Mouse (Mus musculus): ENCODE results near the gene Lgalsl. TPM values are rescaled to one million over a fixed set of nuclear protein-coding genes. Genes with fewer than 3 reads are reported as not detected.

Lgalsl gene
- total RNA-seq, 2 experiments from 2014 or later, result 75.8 to 76.3 TPM

DNA sequence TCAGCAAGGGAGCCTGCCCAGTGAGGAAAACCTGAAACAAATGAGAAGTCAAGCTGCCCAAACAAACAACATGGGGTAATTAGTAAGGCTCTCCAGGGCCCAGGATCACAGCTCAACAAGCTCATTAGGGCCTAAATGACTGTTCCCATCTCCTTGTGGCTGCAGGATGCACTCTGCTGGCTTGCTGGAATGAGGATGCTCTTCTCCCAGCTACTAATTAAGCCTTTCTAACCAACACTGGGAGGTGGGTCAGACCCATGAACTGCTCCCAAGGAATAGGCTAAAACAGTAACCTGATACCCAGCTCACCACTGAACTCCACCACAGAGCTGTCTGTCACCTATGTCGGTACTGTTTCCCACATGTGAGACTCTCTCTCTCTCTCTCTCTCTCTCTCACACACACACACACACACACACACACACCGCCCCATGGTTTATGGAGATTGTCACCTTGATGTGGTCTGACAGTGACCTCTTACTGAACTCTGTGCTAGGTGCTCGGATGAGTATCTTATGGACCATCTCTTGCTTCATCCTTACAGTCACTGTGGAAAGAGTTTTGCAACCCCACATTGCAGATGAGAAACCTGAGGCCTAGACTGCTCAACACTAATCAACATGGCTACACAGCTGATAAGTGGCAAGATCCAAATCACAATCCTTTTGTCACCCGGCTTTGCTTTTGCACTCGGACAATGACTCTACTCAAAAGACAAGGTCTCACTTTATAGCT is 18.5 kb downstream of the Lgalsl start:
- no peak for DNase-seq (ENCODE audit: low spot score in 2 of 2)
- TF ChIP-seq CTCF (conservative IDR thresholded peaks at IDR 0.05), result no peak

DNA sequence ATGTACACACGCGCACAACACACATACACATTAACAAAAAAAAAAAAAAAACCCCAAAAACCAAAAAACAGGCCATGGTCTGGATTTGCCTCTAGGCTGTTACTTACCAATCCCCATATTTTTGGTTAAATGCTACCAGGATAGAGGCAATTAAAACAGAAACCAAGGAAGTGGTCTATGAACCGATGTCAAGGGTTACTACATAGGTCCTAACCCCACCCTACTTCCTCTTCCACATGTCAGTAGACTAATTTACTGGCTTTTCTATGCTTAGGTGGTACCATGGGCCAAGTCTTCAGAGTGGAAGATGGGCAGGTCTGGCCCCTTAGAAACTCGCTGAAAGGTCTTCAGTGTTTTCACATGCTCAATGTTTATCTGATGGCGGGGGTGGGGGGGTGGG is 24.2 kb downstream of the Lgalsl start:
- TF ChIP-seq CTCF (conservative IDR thresholded peaks at IDR 0.05), result no peak
- Histone ChIP-seq H3K4me3 (no peak overlapping the region), H3K27ac (no peak overlapping the region)
- DNase-seq (ENCODE audit: low spot score in 2 of 2), result no peak

More for the DNA sequence above, 18.5 kb downstream of the Lgalsl start:
- Histone ChIP-seq H3K27ac (no peak overlapping the region), H3K4me3 (no peak overlapping the region)

DNA sequence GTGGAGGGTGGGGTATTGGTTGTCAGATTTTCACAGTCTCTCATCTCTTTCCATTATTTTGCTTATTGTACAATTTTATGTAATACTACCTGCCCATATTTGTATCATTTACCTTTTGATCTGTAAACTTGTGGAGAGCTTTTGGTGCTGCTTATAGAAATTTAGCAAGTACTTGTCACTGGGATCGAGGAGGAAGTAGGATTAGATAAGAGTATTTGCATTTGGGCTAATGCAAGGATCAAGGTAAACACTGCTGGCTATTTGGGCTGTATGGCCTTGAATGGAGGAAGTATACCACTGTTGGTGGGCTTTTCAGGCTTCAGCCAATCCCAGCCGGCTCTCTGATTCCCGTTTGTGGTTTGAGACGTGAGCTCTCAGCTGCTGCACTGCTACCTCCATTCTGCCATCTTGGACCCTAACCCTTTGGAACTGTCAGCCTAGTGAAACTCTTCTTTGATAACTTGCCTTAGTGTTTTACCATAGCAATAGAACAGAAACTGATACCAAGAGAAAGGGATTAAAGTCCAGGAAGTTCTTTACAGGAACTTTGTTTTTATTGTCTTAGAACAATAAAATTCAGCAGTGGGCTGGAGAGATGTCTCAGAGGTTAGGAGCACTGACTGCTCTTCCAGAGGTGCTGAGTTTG is 25.1 kb downstream of the Lgalsl start:
- H3K4me3 ChIP-seq, result no peak overlapping the region
- no peak for DNase-seq (ENCODE audit: low spot score in 2 of 2)
- no peak for TF ChIP-seq CTCF (conservative IDR thresholded peaks at IDR 0.05)
- no peak overlapping the region for H3K27ac ChIP-seq

DNA sequence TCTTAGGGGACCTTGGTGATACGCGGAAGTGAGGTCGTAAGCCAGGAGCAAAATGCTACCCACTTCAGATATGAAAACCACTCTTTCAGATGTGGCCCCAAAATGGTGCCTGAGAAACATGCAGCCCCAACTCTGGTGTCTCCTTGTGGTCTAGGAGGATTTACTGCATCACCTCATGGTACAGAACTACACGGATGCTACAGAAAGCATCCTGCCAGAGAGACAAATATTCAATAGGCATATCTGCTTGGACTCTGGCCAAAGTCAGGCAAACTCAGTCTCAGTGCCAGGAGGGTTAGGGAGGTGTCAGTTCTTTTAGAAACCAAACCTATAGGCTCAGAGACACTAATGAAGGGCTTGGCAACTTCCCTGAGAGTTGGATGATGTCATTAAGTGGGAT is 26.4 kb downstream of the Lgalsl start:
- H3K4me3 ChIP-seq, result no peak overlapping the region
- no peak overlapping the region for H3K27ac ChIP-seq
- no peak for DNase-seq (ENCODE audit: low spot score in 2 of 2)
- TF ChIP-seq CTCF (conservative IDR thresholded peaks at IDR 0.05), result no peak

DNA sequence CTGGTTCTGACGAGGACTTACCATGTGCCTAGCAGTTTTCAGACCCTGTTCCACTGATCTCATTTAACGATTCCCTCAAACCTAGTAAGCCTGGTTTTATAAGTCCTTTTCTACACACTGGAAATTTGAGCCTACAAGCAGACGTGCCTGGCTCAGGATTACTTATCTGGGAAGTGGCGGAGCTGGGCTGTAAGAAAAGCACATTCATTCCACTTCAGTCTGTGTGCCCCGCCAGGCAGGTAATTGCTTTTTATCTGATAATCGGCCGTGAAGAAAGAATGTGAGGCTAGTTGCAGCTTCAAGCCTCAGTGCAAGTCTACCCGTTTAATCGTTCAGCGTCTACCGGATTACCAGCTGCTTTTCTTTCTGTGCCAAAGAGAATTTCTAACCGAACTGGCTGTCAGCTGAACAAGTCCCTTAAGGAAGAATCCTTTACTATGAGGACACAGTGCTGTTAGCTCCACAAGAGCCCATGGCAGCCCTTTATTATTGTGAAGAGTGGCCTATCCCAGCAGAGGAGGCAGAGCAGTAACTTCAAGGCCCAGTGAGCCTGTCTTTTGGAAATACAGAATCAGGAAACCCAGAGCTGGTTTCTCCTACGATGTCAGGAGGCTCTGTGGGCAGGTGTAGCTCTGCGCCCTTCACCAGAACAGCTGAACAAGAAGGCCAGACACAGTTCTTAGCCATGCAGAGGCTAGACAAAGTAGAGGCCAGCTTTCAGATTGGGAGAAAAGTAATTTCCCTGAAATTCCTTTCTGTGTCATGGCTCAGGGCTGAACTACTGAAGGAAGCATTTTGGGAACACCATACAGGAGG is 30.4 kb downstream of the Lgalsl start:
- no peak for DNase-seq (ENCODE audit: low spot score in 2 of 2)
- H3K27ac ChIP-seq, result no peak overlapping the region
- TF ChIP-seq CTCF (conservative IDR thresholded peaks at IDR 0.05), result no peak

DNA sequence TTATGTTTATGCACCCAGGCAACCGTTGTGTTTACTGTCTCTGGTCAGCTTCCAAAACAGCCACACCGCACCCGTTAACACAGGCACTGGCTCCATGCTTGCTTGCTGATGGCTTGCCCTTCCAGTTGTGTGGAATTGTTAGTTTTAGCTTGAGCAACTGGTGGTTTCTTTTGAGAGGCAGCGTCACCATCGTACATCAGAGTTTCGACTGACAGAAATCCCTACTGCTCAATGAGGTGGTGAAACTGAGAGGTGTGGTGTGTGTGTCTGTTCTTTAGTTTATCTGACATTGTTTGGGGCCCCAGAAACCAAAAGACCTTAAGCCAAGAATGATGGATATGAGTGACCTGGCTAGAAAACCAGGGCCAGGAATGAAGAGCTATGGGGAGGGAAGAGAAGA is 33.0 kb downstream of the Lgalsl start:
- no peak for TF ChIP-seq CTCF (conservative IDR thresholded peaks at IDR 0.05)

More for the DNA sequence above, 30.4 kb downstream of the Lgalsl start:
- H3K4me3 ChIP-seq, result no peak overlapping the region

DNA sequence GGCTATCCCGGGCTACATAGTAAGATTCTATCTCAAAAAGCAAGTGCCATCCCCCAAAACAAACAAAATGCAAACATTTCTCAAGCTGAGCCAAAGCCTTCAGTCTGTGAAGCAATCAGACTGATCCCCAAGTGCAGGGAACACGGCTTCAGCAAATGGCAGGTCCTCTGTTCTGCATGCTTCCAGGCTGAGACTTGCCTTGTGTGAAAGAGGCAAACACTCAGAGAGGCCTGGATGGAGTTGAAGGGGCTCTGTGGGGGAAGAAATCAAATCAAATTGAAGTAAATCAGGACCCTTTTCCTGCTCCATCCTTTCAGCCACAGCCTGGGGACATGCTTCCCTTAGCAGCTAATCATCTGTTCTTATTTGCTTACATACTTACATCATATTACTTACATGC is 35.4 kb downstream of the Lgalsl start:
- Histone ChIP-seq H3K4me3 (no peak overlapping the region), H3K27ac (no peak overlapping the region)
- DNase-seq (ENCODE audit: low spot score in 2 of 2), result no peak
- no peak for TF ChIP-seq CTCF (conservative IDR thresholded peaks at IDR 0.05)

More for the DNA sequence above, 33.0 kb downstream of the Lgalsl start:
- no peak overlapping the region for H3K4me3 ChIP-seq
- no peak for DNase-seq (ENCODE audit: low spot score in 2 of 2)
- no peak overlapping the region for H3K27ac ChIP-seq

DNA sequence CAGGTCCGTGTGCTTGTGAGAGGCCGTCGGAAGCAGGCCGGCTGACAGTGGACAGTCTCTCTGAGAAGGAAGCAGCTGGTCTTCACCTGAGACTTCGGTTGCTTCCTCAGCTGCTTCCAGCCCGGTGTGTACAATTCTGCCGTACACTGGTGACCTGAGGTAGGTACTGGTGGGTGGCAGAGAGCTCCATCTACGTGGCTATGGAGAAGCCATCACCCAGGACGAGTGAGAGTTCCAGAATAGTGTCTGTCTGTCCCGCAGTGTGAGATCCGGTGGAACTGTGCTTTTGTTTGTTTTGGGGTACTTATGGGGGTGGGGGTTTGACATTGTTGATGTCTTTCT is 36.0 kb downstream of the Lgalsl start:
- H3K4me3 ChIP-seq, result no peak overlapping the region
- no peak for TF ChIP-seq CTCF (conservative IDR thresholded peaks at IDR 0.05)
- no peak for DNase-seq (ENCODE audit: low spot score in 2 of 2)

DNA sequence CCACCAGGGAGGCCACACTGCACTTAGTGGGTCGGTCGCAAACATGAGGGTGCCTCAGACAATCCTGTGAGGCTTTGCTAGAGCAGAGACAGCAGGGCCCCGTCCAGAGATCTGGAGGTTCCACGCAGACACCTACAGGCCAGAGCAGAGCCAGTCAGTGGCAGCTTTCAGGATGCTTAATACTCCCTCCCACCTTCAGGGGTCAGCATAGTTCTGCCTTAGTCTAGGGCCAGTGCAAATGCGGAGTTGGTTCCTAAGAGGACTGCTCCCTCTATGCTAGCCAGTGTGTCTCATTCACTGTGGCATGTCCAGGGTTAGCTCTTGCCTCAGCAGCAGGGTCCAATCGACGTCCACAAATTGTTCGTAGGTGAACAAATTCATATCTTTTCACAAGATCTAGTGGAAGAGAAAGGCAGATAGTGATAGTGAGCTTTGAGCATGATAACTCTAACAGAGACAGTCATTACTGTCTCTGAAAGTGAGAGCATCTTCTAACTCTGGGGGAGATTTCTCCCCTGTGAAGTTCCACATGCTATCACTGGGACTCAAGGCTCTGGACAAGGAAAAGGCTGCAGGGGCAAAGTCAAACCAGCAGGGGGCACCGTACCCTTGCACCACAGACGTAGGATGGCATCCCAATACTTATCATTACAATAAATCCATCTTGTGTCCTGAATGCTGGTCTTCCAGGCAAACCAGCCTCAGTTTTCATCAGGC is 36.5 kb downstream of the Lgalsl start:
- no peak overlapping the region for H3K4me3 ChIP-seq
- H3K27ac ChIP-seq, result no peak overlapping the region
- DNase-seq (ENCODE audit: low spot score in 2 of 2), result peak; percentile 80 to 93
- peak; percentile 79 for TF ChIP-seq CTCF (conservative IDR thresholded peaks at IDR 0.05)

More for the DNA sequence above, 36.0 kb downstream of the Lgalsl start:
- no peak overlapping the region for H3K27ac ChIP-seq

GRCm38 (mm10) chr11:20793676-20794075 is 37.2 kb downstream of the Lgalsl start:
- DNase-seq (ENCODE audit: low spot score in 2 of 2), result no peak
- no peak overlapping the region for H3K4me3 ChIP-seq
- TF ChIP-seq CTCF (conservative IDR thresholded peaks at IDR 0.05), result no peak
- no peak overlapping the region for H3K27ac ChIP-seq

- DNase-seq (ENCODE audit: low spot score in 2 of 2), result no peak
- TF ChIP-seq CTCF (conservative IDR thresholded peaks at IDR 0.05), result no peak
- Histone ChIP-seq H3K27ac (no peak overlapping the region), H3K4me3 (no peak overlapping the region)
Observed at GRCm38 (mm10) chr11:20792667-20793066, 38.2 kb downstream of the Lgalsl start.

- Histone ChIP-seq H3K4me3 (no peak overlapping the region), H3K27ac (no peak overlapping the region)
- no peak for TF ChIP-seq CTCF (conservative IDR thresholded peaks at IDR 0.05)
- DNase-seq (ENCODE audit: low spot score in 2 of 2), result no peak
Observed at GRCm38 (mm10) chr11:20791334-20791733, 39.5 kb downstream of the Lgalsl start.

DNA sequence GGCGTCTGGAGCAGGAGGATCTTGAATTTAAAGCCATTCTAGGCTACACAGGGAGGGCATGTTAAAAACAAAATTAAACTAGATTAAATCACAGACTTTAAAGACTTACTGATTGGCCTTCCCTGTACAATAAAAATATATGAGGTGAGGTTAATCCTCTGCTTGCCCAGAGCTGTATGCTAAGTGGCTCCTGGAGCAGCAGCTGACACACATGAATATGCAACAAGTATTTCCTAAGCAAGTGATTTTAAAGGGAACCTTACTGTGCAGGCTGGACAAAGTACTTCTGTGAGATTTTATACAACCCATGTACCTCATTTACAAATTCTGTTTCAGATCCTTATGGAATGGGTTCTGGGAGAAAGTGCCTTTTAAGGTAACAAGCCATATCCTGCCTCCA is 41.8 kb downstream of the Lgalsl start:
- no peak overlapping the region for H3K4me3 ChIP-seq
- TF ChIP-seq CTCF (conservative IDR thresholded peaks at IDR 0.05), result no peak
- H3K27ac ChIP-seq, result no peak overlapping the region
- no peak for DNase-seq (ENCODE audit: low spot score in 2 of 2)
